Mouse (Mus musculus) olfactory bulb, adult 2 months (tissue): ENCODE data around the gene Cmah.

Source experiments
- CTCF ChIP-seq: fragments of 200-500 bp; IDR thresholded peaks from 2 replicates; pipeline ENCODE4 v1.5.1; 2012; ENCODE audit warnings: low read depth, mild to moderate bottlenecking, low read length, moderate library complexity; ENCODE audit not compliant: insufficient read depth
- POLR2A ChIP-seq: fragments of 200-500 bp; IDR thresholded peaks from 2 replicates; pipeline ENCODE4 v1.6.1; 2012; ENCODE audit warnings: mild to moderate bottlenecking, low read depth, low read length, moderate library complexity; ENCODE audit not compliant: insufficient read depth

DNA sequence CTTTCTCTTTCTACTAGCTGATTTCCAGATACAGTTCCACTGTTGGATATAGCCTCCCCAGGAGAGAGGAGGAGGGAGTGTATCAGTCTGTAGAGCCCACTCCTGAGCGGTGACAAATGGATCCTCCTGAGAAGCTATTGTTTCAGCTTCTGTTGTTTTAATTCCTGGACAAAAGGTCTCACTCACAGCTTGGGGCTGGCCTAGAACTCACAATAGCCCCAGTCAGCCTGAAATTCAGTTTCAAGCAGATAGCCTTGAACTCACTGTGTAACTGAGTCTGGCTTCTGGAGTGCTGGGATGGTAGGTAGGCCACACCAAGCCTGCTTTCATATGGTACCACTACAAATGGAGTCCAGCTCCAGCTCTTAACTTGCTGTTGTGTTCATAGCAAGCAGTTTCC is 32.0 kb downstream of the Cmah start:
- TF ChIP-seq CTCF (no peak), POLR2A (no peak)
